Mouse (Mus musculus) hindbrain, embryonic 13.5 days (tissue): ENCODE measurements around the gene Sept7. TPM values are rescaled to one million over a fixed set of nuclear protein-coding genes. Genes with fewer than 3 reads are reported as not detected.

Source experiments
- ATAC-seq: fragments of 200-750 bp; cut with Nextera tagmentation; 2 replicates; pipeline ENCODE4 v1.8.0; 2017; ENCODE audit warnings: moderate TSS enrichment; ENCODE audit not compliant: low FRiP score
- H3K27ac ChIP-seq: fragments of 300-500 bp; sonication (generic); 2 replicates; pipeline ENCODE4 v1.5.1; 2015; ENCODE audit warnings: inconsistent platforms, mild to moderate bottlenecking, moderate library complexity
- H3K27me3 ChIP-seq: fragments of 300-500 bp; sonication (generic); 2 replicates; pipeline ENCODE4 v1.6.1; 2015; ENCODE audit warnings: mild to moderate bottlenecking, inconsistent platforms
- H3K36me3 ChIP-seq: fragments of 300-500 bp; sonication (generic); 2 replicates; pipeline ENCODE4 v1.6.1; 2015; ENCODE audit warnings: mild to moderate bottlenecking, inconsistent platforms
- H3K4me1 ChIP-seq: fragments of 300-500 bp; sonication (generic); replicated peaks from 2 replicates; pipeline ENCODE4 v1.6.1; 2015; ENCODE audit warnings: inconsistent platforms
- H3K4me2 ChIP-seq: fragments of 300-500 bp; sonication (generic); 2 replicates; pipeline ENCODE4 v1.6.1; 2015; ENCODE audit warnings: inconsistent platforms, mild to moderate bottlenecking, moderate library complexity
- H3K4me3 ChIP-seq: fragments of 300-500 bp; sonication (generic); 2 replicates; pipeline ENCODE4 v1.5.1; 2015; ENCODE audit warnings: mild to moderate bottlenecking, inconsistent platforms
- H3K9ac ChIP-seq: fragments of 300-500 bp; sonication (generic); 2 replicates; pipeline ENCODE4 v1.6.1; 2015; ENCODE audit warnings: mild to moderate bottlenecking, inconsistent platforms
- H3K9me3 ChIP-seq: fragments of 300-500 bp; sonication (generic); 2 replicates; pipeline ENCODE4 v1.6.1; 2016; ENCODE audit warnings: inconsistent platforms
- WGBS: fragments of 180-500 bp; shearing (Covaris S2); methylation state at CpG from one replicate; pipeline ENCODE4 v1.1.7; 2015; 5-methylcytosine and 5-hydroxymethylcytosine counted together
- polyA plus RNA-seq: library from polyadenylated mRNA; unstranded; fragments of >200 nt; fragmentation: Nextera tagmentation; extraction: Ambion mirVana; gene quantifications from 2 replicates; pipeline ENCODE4 v1.2.1, GENCODE M21; 2015

The Sept7 gene
- 264 and 267 TPM in 2 replicates for polyA plus RNA-seq

GRCm38 (mm10) chr9:25252283-25252726 is at the start of gene Sept7:
Gene Sept7 (plus strand): TSS chr9:25252439.
- peaks cover 21% of the 10 kb centered on the region for H3K4me1 ChIP-seq
- peak within 1 kb of the TSS; percentile 99 for H3K4me3 ChIP-seq
- no peaks in the 10 kb centered on the region for H3K36me3 ChIP-seq
- peak within 1 kb of the TSS; percentile 98 for H3K9ac ChIP-seq
- peak within 1 kb of the TSS; percentile 99 for H3K27ac ChIP-seq
- WGBS, result under 1% methylated on average over 42 of the region's 54 CpGs
- no peaks in the 10 kb centered on the region for H3K27me3 ChIP-seq
- H3K4me2 ChIP-seq, result peak within 1 kb of the TSS; percentile 74
- H3K9me3 ChIP-seq, result no peaks in the 10 kb centered on the region
- peak; percentile 99 for ATAC-seq

- ATAC-seq, result no peak
- Histone ChIP-seq H3K27ac (no peak overlapping the region), H3K9me3 (0 out of 2 replicates have a peak, but pooled peaks cover 3% of the 10 kb centered on the region), H3K9ac (no peak overlapping the region), H3K27me3 (no peaks in the 10 kb centered on the region), H3K36me3 (no peaks in the 10 kb centered on the region), H3K4me2 (no peak overlapping the region), H3K4me1 (peaks cover 10% of the 10 kb centered on the region), H3K4me3 (no peak overlapping the region)
- WGBS, result 87% methylated on average over 8 of the region's 8 CpGs
These were observed 44.0 kb upstream of the Sept7 start for GRCm38 (mm10) chr9:25208087-25208803.

GRCm38 (mm10) chr9:25212309-25213163 is 39.7 kb upstream of the Sept7 start:
- Histone ChIP-seq H3K4me2 (no peak overlapping the region), H3K4me3 (no peak overlapping the region), H3K9ac (0 out of 2 replicates have a peak overlapping the region, but pooled peaks have one; percentile 3), H3K4me1 (peaks cover 10% of the 10 kb centered on the region), H3K36me3 (no peaks in the 10 kb centered on the region), H3K9me3 (0 out of 2 replicates have a peak, but pooled peaks cover 2% of the 10 kb centered on the region), H3K27me3 (no peaks in the 10 kb centered on the region), H3K27ac (peak overlapping the region; percentile 49)
- WGBS, result 50% methylated on average over 9 of the region's 9 CpGs
- peak; percentile 80 for ATAC-seq

GRCm38 (mm10) chr9:25213164-25213557 is 39.1 kb upstream of the Sept7 start:
- Histone ChIP-seq H3K4me2 (no peak overlapping the region), H3K4me3 (no peak overlapping the region), H3K27ac (no peak overlapping the region), H3K36me3 (no peaks in the 10 kb centered on the region), H3K9me3 (no peaks in the 10 kb centered on the region), H3K4me1 (peaks cover 10% of the 10 kb centered on the region), H3K27me3 (no peaks in the 10 kb centered on the region), H3K9ac (no peak overlapping the region)
- ATAC-seq, result peak; percentile 21; the same call in 1 of the 2 replicates

GRCm38 (mm10) chr9:25215411-25215810 is 36.8 kb upstream of the Sept7 start:
- WGBS, result 80% methylated on average over 3 of the region's 3 CpGs
- no peak overlapping the region for H3K9ac ChIP-seq

GRCm38 (mm10) chr9:25216210-25216609 is 36.0 kb upstream of the Sept7 start:
- Histone ChIP-seq H3K27me3 (no peaks in the 10 kb centered on the region), H3K27ac (no peak overlapping the region), H3K4me2 (no peak overlapping the region), H3K9ac (no peak overlapping the region), H3K4me1 (peaks cover 10% of the 10 kb centered on the region), H3K4me3 (no peak overlapping the region), H3K36me3 (no peaks in the 10 kb centered on the region), H3K9me3 (no peaks in the 10 kb centered on the region)
- 52% methylated on average over 2 of the region's 2 CpGs for WGBS
- ATAC-seq, result no peak

More at GRCm38 (mm10) chr9:25215411-25215810, 36.8 kb upstream of the Sept7 start:
- no peak overlapping the region for H3K4me3 ChIP-seq
- no peak overlapping the region for H3K27ac ChIP-seq
- H3K27me3 ChIP-seq, result no peaks in the 10 kb centered on the region
- no peaks in the 10 kb centered on the region for H3K36me3 ChIP-seq
- no peaks in the 10 kb centered on the region for H3K9me3 ChIP-seq
- peaks cover 10% of the 10 kb centered on the region for H3K4me1 ChIP-seq
- no peak overlapping the region for H3K4me2 ChIP-seq
- no peak for ATAC-seq

GRCm38 (mm10) chr9:25218954-25219353 is 33.3 kb upstream of the Sept7 start:
- no peak overlapping the region for H3K9ac ChIP-seq
- no peaks in the 10 kb centered on the region for H3K36me3 ChIP-seq
- no peak overlapping the region for H3K4me2 ChIP-seq
- no peak overlapping the region for H3K27ac ChIP-seq
- no peaks in the 10 kb centered on the region for H3K9me3 ChIP-seq
- no peaks in the 10 kb centered on the region for H3K4me1 ChIP-seq
- no peak for ATAC-seq
- no peaks in the 10 kb centered on the region for H3K27me3 ChIP-seq
- no peak overlapping the region for H3K4me3 ChIP-seq
- WGBS, result 55% methylated on average over 3 of the region's 3 CpGs

- Histone ChIP-seq H3K27me3 (no peaks in the 10 kb centered on the region), H3K27ac (no peak overlapping the region), H3K9me3 (no peaks in the 10 kb centered on the region), H3K4me3 (no peak overlapping the region), H3K9ac (no peak overlapping the region), H3K4me1 (no peaks in the 10 kb centered on the region), H3K4me2 (no peak overlapping the region), H3K36me3 (no peaks in the 10 kb centered on the region)
- no peak for ATAC-seq
- WGBS, result 83% methylated on average over 5 of the region's 5 CpGs
These were observed 32.4 kb upstream of the Sept7 start for GRCm38 (mm10) chr9:25219882-25220281.

GRCm38 (mm10) chr9:25224959-25225358 is 27.3 kb upstream of the Sept7 start:
- H3K27me3 ChIP-seq, result no peaks in the 10 kb centered on the region
- no peak overlapping the region for H3K27ac ChIP-seq
- WGBS, result 65% methylated on average over 4 of the region's 4 CpGs
- H3K9ac ChIP-seq, result no peak overlapping the region
- H3K36me3 ChIP-seq, result no peaks in the 10 kb centered on the region
- no peak overlapping the region for H3K4me3 ChIP-seq
- H3K4me2 ChIP-seq, result no peak overlapping the region
- H3K9me3 ChIP-seq, result no peaks in the 10 kb centered on the region
- no peaks in the 10 kb centered on the region for H3K4me1 ChIP-seq
- ATAC-seq, result 0 out of 2 replicates have a peak, but pooled peaks have one; percentile 46

- Histone ChIP-seq H3K9me3 (no peaks in the 10 kb centered on the region), H3K27me3 (no peaks in the 10 kb centered on the region), H3K4me1 (no peaks in the 10 kb centered on the region), H3K4me3 (no peak overlapping the region), H3K4me2 (no peak overlapping the region), H3K36me3 (no peaks in the 10 kb centered on the region), H3K9ac (no peak overlapping the region), H3K27ac (no peak overlapping the region)
- WGBS, result 89% methylated on average over 6 of the region's 6 CpGs
- no peak for ATAC-seq
These were observed 22.5 kb upstream of the Sept7 start for GRCm38 (mm10) chr9:25229740-25230139.

GRCm38 (mm10) chr9:25230213-25231039 is 21.8 kb upstream of the Sept7 start:
- Histone ChIP-seq H3K4me3 (no peak overlapping the region), H3K27me3 (no peaks in the 10 kb centered on the region), H3K9ac (no peak overlapping the region), H3K27ac (no peak overlapping the region), H3K9me3 (no peaks in the 10 kb centered on the region), H3K4me1 (no peaks in the 10 kb centered on the region), H3K36me3 (no peaks in the 10 kb centered on the region), H3K4me2 (no peak overlapping the region)
- WGBS, result 90% methylated on average over 10 of the region's 10 CpGs
- ATAC-seq, result no peak

- 29% methylated on average over 3 of the region's 3 CpGs for WGBS
- Histone ChIP-seq H3K27ac (no peak overlapping the region), H3K27me3 (no peaks in the 10 kb centered on the region), H3K4me1 (no peaks in the 10 kb centered on the region), H3K36me3 (no peaks in the 10 kb centered on the region), H3K4me3 (no peak overlapping the region), H3K9ac (no peak overlapping the region), H3K4me2 (no peak overlapping the region), H3K9me3 (no peaks in the 10 kb centered on the region)
- no peak for ATAC-seq
These were observed 11.2 kb upstream of the Sept7 start for GRCm38 (mm10) chr9:25241065-25241464.
